Mouse (Mus musculus) E14TG2a.4 (cell line): ENCODE measurements around the gene Abtb2.

Experiments used
- CTCF ChIP-seq: conservative IDR thresholded peaks from 2 replicates; pipeline ENCODE4 v1.5.1; 2014; ENCODE audit warnings: low read length
- POU5F1 ChIP-seq: IDR thresholded peaks from 2 replicates; pipeline ENCODE4 v1.6.1; 2014; ENCODE audit warnings: low read length, borderline replicate concordance

DNA sequence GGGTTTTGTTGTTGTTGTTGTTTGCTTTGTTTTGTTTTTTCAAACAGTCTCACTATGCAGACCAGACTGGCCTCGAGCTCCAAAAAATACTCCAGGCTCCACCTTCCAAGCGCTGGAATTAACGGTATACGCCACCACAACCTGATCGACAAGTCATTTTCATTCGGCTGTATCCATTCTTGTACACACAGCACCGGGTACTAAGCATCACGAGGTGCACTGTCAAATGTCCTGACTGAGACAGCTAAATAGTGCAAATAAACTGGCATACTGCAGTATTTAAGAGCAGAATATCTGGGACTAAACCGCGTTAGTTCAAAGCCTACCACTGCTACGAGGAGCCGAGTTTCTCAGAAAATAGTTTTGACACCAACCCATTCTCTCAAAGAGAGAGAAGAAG, 194.3 kb downstream of the Abtb2 start:
- no peak for TF ChIP-seq CTCF
- no peak for TF ChIP-seq POU5F1
